Mouse (Mus musculus): Measurements from ENCODE around the gene Myadml2. TPM values are rescaled to one million over a fixed set of nuclear protein-coding genes. Genes with fewer than 3 reads are reported as not detected.

Gene Myadml2
- total RNA-seq (2014; rRNA removed) (1.1 and 3.2 TPM in 2 replicates), polyA plus RNA-seq (2015; fragmentation: Nextera tagmentation; extraction: Ambion mirVana) (1.3 and 1.5 TPM in 2 replicates)

DNA sequence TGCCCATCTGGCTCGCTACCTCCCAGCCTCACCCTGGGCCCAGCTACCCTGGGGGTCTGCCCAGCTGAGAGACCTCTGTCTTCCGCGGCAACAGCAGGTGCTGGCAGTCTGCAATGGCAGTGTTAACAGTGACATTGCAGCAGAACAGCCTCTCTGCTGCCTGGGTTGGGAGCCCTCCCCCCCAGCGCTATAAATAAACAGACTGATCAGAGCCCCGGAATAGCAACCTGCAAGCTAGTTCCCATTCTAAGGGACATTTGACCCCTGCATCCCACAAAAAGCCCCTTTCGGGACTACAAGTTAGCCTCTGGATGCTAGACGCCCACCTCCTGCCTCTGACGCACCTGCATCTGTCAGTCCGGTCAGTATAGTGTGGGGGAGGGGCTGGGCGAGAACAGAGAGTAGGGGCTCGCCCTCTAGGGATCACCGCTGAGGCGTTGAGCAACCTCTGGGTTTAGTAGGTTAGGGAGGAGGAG is at the start of gene Myadml2:
TSS of gene Myadml2 (minus strand) at position 158 of the 476 bp plus-strand sequence.
- 8% methylated on average over 13 of the region's 13 CpGs for WGBS
- Histone ChIP-seq H3K27me3 (ENCODE audit: insufficient read depth, low read length) (no peaks in the 10 kb centered on the region), H3K36me3 (ENCODE audit: insufficient read depth) (no peaks in the 10 kb centered on the region), H3K4me1 (ENCODE audit: insufficient read depth) (peaks cover 5% of the 10 kb centered on the region; the same call in 1 of the 2 replicates), H3K9me3 (ENCODE audit: low read length) (no peaks in the 10 kb centered on the region), H3K27ac (ENCODE audit: low read depth, low read length) (no peak within 1 kb of the TSS), H3K4me3 (ENCODE audit: low read depth, low read length) (peak within 1 kb of the TSS; percentile 21), H3K9ac (peak within 1 kb of the TSS; percentile 44), H3K4me2 (ENCODE audit: low read depth) (peak within 1 kb of the TSS; percentile 42)
- ATAC-seq (no peak), DNase-seq (no peak)
- TF ChIP-seq CTCF (IDR thresholded peaks at IDR 0.05; ENCODE audit: low read depth): no peak

DNA sequence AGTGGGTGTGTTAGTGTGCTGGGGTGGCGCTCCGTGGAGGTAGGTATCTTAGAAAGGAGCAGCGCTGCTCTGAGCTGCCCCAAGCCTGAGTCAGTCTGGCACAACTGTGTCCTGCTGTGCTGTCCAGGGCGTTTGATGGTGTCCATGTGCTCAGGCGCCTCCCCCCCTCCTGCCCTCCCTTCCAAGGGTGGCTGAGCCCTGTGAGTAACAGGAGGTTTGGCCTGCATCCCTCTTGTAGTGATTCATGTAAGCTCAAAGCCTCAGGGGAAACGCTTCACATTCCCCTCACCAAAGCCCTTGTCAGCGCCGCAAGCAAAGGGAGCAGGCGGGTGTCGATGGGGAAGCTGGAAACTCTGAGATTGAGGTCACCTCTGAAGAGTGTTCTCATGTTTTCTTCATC is 49.8 kb upstream of the Myadml2 start:
- ATAC-seq (no peak), DNase-seq (no peak)
- Histone ChIP-seq H3K36me3 (ENCODE audit: insufficient read depth) (peaks cover 23% of the 10 kb centered on the region), H3K4me2 (ENCODE audit: low read depth) (no peak overlapping the region), H3K9me3 (ENCODE audit: low read length) (no peaks in the 10 kb centered on the region), H3K4me1 (ENCODE audit: insufficient read depth) (no peaks in the 10 kb centered on the region), H3K9ac (no peak overlapping the region), H3K4me3 (ENCODE audit: low read depth, low read length) (no peak overlapping the region), H3K27me3 (ENCODE audit: insufficient read depth, low read length) (no peaks in the 10 kb centered on the region), H3K27ac (ENCODE audit: low read depth, low read length) (no peak overlapping the region)
- 67% methylated on average over 10 of the region's 10 CpGs for whole genome bisulfite sequencing
- TF ChIP-seq CTCF (IDR thresholded peaks at IDR 0.05; ENCODE audit: low read depth): no peak

DNA sequence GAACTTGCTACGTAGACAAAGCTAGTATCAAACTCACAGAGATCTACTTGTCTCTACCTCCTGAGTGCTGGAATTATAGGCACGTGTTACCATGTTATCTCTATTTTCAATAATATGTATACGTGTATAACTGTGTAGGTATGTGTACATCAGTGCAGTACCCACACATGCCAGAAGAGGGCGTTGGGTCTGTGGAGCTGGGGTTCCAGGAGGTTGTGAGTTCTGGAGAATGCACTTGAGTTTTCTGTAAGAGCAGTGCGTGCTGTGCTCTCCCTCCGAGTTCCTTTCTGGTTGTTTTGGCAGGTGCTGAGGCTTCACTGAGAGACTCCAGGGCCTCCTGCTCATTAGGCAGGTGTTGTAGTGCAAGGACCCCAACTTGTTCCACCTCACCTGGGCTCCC is 48.6 kb upstream of the Myadml2 start:
- Histone ChIP-seq H3K36me3 (ENCODE audit: insufficient read depth) (peaks cover 14% of the 10 kb centered on the region), H3K27ac (ENCODE audit: low read depth, low read length) (no peak overlapping the region), H3K4me1 (ENCODE audit: insufficient read depth) (no peaks in the 10 kb centered on the region), H3K9me3 (ENCODE audit: low read length) (no peaks in the 10 kb centered on the region), H3K27me3 (ENCODE audit: insufficient read depth, low read length) (no peaks in the 10 kb centered on the region), H3K9ac (no peak overlapping the region), H3K4me2 (ENCODE audit: low read depth) (no peak overlapping the region), H3K4me3 (ENCODE audit: low read depth, low read length) (no peak overlapping the region)
- peak; percentile 47 for TF ChIP-seq CTCF (IDR thresholded peaks at IDR 0.05; ENCODE audit: low read depth)
- WGBS: 92% methylated on average over 6 of the region's 6 CpGs
- no peak for ATAC-seq
- DNase-seq: no peak

DNA sequence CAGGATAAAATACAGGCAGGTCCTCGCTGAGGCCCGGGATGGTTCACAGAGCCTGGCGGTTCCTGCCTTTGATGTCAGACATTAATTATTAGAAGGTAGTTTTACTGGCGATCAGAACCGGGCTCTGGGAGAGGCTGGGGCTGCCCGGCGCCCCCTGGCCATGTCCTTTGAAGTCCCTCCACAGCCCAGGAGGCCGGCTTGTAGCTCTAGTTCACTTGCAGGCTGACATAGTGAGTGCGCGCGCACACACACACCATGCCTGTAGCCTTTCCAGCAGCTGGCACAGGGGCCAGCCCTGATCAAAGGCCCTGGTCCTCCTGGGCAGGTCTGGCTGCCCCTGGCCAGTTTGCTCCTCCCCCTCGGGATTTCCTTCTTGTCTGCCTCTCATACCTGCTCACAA is 47.7 kb upstream of the Myadml2 start:
- DNase-seq (no peak), ATAC-seq (peak; percentile 36)
- H3K27me3 ChIP-seq (ENCODE audit: insufficient read depth, low read length): no peaks in the 10 kb centered on the region
- 0 out of 2 replicates have a peak overlapping the region, but pooled peaks have one; percentile 10 for H3K27ac ChIP-seq (ENCODE audit: low read depth, low read length)
- H3K4me3 ChIP-seq (ENCODE audit: low read depth, low read length): no peak overlapping the region
- no peak for TF ChIP-seq CTCF (IDR thresholded peaks at IDR 0.05; ENCODE audit: low read depth)
- no peaks in the 10 kb centered on the region for H3K4me1 ChIP-seq (ENCODE audit: insufficient read depth)
- 43% methylated on average over 12 of the region's 12 CpGs for WGBS
- H3K36me3 ChIP-seq (ENCODE audit: insufficient read depth): peaks cover 13% of the 10 kb centered on the region
- no peak overlapping the region for H3K4me2 ChIP-seq (ENCODE audit: low read depth)
- H3K9me3 ChIP-seq (ENCODE audit: low read length): no peaks in the 10 kb centered on the region
- no peak overlapping the region for H3K9ac ChIP-seq

DNA sequence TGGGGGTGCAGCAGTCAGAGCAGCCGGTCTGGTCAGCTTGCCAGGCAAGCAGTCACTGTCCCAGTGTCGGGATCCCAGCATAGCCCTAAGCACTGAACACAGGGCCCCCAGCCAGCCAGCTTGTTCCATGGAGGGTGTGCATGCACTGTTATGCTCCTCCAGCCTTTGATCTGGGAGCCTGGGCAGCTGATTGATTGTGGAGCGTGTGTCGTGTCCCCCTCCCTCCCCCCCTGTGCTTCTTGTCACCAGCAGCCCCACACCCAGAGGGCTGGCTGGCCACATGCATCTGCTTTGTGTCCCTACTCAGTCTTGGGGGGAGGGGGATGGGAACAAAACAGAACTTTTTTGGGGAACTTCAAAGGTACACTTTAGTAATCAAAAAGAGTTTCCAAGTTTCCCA is 47.2 kb upstream of the Myadml2 start:
- DNase-seq (peak; percentile 31), ATAC-seq (peak; percentile 78)
- Histone ChIP-seq H3K9me3 (ENCODE audit: low read length) (no peaks in the 10 kb centered on the region), H3K9ac (no peak overlapping the region), H3K4me3 (ENCODE audit: low read depth, low read length) (no peak overlapping the region), H3K36me3 (ENCODE audit: insufficient read depth) (peaks cover 12% of the 10 kb centered on the region; the same call in 1 of the 2 replicates), H3K27ac (ENCODE audit: low read depth, low read length) (no peak overlapping the region), H3K27me3 (ENCODE audit: insufficient read depth, low read length) (no peaks in the 10 kb centered on the region), H3K4me1 (ENCODE audit: insufficient read depth) (no peaks in the 10 kb centered on the region), H3K4me2 (ENCODE audit: low read depth) (no peak overlapping the region)
- WGBS: 15% methylated on average over 4 of the region's 4 CpGs
- no peak for TF ChIP-seq CTCF (IDR thresholded peaks at IDR 0.05; ENCODE audit: low read depth)

DNA sequence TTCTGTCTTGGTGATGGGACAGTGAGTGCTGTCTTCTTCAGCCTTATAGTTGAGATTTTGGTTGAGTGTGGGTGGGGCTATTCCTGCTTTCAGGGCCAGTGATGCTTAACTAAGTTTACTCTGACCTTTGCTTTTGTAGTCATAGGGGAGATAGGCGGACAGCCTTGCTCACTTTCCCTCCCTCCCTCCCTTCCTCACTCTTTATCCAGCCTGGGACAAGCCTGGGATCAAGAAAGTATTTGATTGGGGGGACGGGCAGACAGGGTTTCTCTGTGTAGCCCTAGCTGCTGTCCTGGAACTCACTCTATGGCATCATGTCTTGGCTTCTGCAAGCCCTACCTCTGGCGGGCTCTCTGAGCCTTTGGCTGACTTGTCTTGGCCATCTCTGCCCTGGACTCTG is 45.5 kb upstream of the Myadml2 start:
- no peaks in the 10 kb centered on the region for H3K9me3 ChIP-seq (ENCODE audit: low read length)
- TF ChIP-seq CTCF (IDR thresholded peaks at IDR 0.05; ENCODE audit: low read depth): no peak
- no peak for ATAC-seq
- no peak overlapping the region for H3K9ac ChIP-seq
- DNase-seq: no peak
- H3K36me3 ChIP-seq (ENCODE audit: insufficient read depth): peaks cover 23% of the 10 kb centered on the region
- H3K4me1 ChIP-seq (ENCODE audit: insufficient read depth): no peaks in the 10 kb centered on the region
- WGBS: 77% methylated on average over 3 of the region's 3 CpGs
- no peak overlapping the region for H3K27ac ChIP-seq (ENCODE audit: low read depth, low read length)
- no peaks in the 10 kb centered on the region for H3K27me3 ChIP-seq (ENCODE audit: insufficient read depth, low read length)
- H3K4me2 ChIP-seq (ENCODE audit: low read depth): no peak overlapping the region
- no peak overlapping the region for H3K4me3 ChIP-seq (ENCODE audit: low read depth, low read length)

DNA sequence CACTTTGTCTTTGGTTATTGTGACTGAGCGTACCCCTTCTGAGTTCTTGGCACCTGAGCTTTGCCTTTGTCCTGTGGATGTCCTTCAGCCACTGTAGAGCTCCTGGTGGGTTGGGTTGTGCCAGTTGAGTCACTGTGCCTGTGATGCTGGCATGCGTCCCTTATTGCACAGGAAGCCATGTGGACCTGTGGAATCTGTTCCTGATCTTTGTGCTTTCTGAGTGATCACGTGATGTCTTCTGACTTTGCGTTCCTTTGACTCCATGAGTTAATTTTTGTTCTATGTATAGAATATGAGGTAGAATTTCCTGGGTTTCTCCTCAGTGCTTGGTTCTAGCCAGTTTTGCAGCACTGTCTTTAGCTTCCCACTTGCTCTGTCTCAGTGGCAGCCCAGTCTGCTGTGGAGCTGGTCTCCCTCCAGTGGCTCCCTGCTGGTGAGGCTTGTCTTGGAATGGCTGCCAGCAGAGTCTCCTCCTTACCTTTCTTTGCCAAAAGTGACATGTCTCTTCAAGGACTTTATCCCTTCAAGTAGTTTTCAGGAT is 44.6 kb upstream of the Myadml2 start:
- no peaks in the 10 kb centered on the region for H3K27me3 ChIP-seq (ENCODE audit: insufficient read depth, low read length)
- no peak overlapping the region for H3K9ac ChIP-seq
- WGBS: 85% methylated on average over 4 of the region's 4 CpGs
- no peaks in the 10 kb centered on the region for H3K9me3 ChIP-seq (ENCODE audit: low read length)
- H3K36me3 ChIP-seq (ENCODE audit: insufficient read depth): peaks cover 28% of the 10 kb centered on the region
- H3K27ac ChIP-seq (ENCODE audit: low read depth, low read length): no peak overlapping the region
- no peak overlapping the region for H3K4me3 ChIP-seq (ENCODE audit: low read depth, low read length)
- H3K4me1 ChIP-seq (ENCODE audit: insufficient read depth): no peaks in the 10 kb centered on the region
- H3K4me2 ChIP-seq (ENCODE audit: low read depth): no peak overlapping the region
- ATAC-seq (no peak), DNase-seq (no peak)
- TF ChIP-seq CTCF (IDR thresholded peaks at IDR 0.05; ENCODE audit: low read depth): no peak
